Mouse (Mus musculus) C2C12 (cell line): ENCODE measurements at regions not wholly inside any gene's neighbourhood (a gene's known extent, or its start where the extent isn't known, plus 50 kb on each side); places are given as distances from the start of the nearest gene placed in this dataset.

Source experiments
- H3K27me3 ChIP-seq: one replicate; pipeline ENCODE4 v1.6.1; 2011; ENCODE audit not compliant: control insufficient read depth, insufficient read depth, insufficient read length
- H3K36me3 ChIP-seq: one replicate; pipeline ENCODE4 v1.6.1; 2011; ENCODE audit not compliant: control insufficient read depth, insufficient read depth
- H3K4me3 ChIP-seq: one replicate; pipeline ENCODE4 v1.5.1; 2011; ENCODE audit warnings: mild to moderate bottlenecking, control low read depth; ENCODE audit not compliant: poor library complexity, insufficient read depth, severe bottlenecking
- H3K79me2 ChIP-seq: one replicate; pipeline ENCODE4 v1.6.1; 2011; ENCODE audit not compliant: control insufficient read depth, insufficient read depth
- H3K79me3 ChIP-seq: one replicate; pipeline ENCODE4 v1.6.1; 2011; ENCODE audit warnings: low read depth, control low read depth
- H3ac ChIP-seq: one replicate; pipeline ENCODE3; 2011; ENCODE audit warnings: low read depth; ENCODE audit not compliant: control insufficient read depth, insufficient read length
- CEBPB ChIP-seq: IDR thresholded peaks from one replicate; pipeline ENCODE4 v1.6.1; 2011; ENCODE audit warnings: low read depth, mild to moderate bottlenecking, control low read depth, moderate library complexity
- CTCF ChIP-seq: IDR thresholded peaks from one replicate; pipeline ENCODE4 v1.5.1; 2011; ENCODE audit not compliant: control insufficient read depth, insufficient read depth, insufficient read length
- FOSL1 ChIP-seq: IDR thresholded peaks from one replicate; pipeline ENCODE4 v1.8.0; 2011; ENCODE audit warnings: mild to moderate bottlenecking, low read length; ENCODE audit not compliant: poor library complexity, insufficient read depth, severe bottlenecking
- MAX ChIP-seq: IDR thresholded peaks from one replicate; pipeline ENCODE4 v1.6.1; 2011; ENCODE audit warnings: mild to moderate bottlenecking, control low read depth
- MYOD1 ChIP-seq: IDR thresholded peaks from one replicate; pipeline ENCODE4 v1.6.1; 2011; ENCODE audit warnings: low read depth; ENCODE audit not compliant: control insufficient read depth, insufficient read length
- MYOG ChIP-seq: IDR thresholded peaks from one replicate; pipeline ENCODE4 v1.6.1; 2011; ENCODE audit not compliant: control insufficient read depth, insufficient read length; ENCODE audit errors: extremely low read depth
- USF1 ChIP-seq: IDR thresholded peaks from one replicate; pipeline ENCODE4 v1.6.1; 2011; ENCODE audit warnings: low read depth, mild to moderate bottlenecking, control low read depth, moderate library complexity

DNA sequence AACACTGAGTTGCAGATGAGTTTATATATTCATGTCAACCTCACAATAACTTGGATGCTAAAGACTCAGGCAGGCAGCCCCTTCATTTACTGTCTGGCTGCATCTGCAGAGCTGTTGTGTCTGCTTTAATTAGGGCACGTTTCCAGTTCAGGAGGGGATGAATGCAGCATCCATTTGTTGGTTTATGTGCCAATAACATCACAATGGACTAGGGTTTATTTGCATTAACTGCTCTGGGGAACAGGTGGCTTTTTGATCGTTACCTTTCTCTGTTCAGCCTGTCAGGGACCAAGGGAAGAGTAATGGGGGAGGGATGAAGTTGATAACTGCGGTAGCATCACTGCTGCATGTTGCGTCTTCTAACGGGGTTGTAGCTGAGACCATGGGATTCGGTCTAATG lies 425.3 kb upstream of the Stxbp6 start:
- H3K27me3 ChIP-seq: no peaks in the 10 kb centered on the region
- no peak for TF ChIP-seq CEBPB
- no peak for TF ChIP-seq FOSL1
- no peak for TF ChIP-seq CTCF
- no peak for TF ChIP-seq USF1
- no peak for TF ChIP-seq MYOD1
- no peak for TF ChIP-seq MYOG
- TF ChIP-seq MAX: no peak
- no peaks in the 10 kb centered on the region for H3K79me2 ChIP-seq
- H3ac ChIP-seq: no peak overlapping the region
- no peaks in the 10 kb centered on the region for H3K36me3 ChIP-seq
- H3K4me3 ChIP-seq: no peak overlapping the region
- no peaks in the 10 kb centered on the region for H3K79me3 ChIP-seq

DNA sequence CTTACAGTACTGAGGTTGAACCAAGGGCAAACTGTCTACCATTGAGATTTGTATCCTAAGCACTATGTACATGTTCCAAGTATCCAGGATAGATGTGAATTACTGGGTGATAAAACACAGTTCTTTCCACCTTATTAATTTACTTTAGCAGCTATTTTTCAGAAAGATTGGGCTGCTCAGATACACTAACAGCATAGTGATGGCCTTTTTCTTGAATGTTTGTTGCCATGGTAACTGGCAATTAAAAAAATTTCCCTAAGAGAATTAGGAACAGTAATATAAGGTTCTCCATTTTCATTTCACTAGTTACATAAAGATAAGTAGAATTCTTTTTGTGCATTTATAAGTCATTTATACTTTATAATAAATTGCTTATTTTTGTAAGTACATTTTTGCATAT lies 423.7 kb upstream of the Stxbp6 start:
- Histone ChIP-seq H3K79me3 (no peaks in the 10 kb centered on the region), H3ac (no peak overlapping the region), H3K4me3 (no peak overlapping the region), H3K36me3 (no peaks in the 10 kb centered on the region), H3K79me2 (no peaks in the 10 kb centered on the region), H3K27me3 (no peaks in the 10 kb centered on the region)
- TF ChIP-seq CEBPB (no peak), MYOD1 (no peak), CTCF (no peak), FOSL1 (no peak), MYOG (no peak), USF1 (no peak), MAX (no peak)

DNA sequence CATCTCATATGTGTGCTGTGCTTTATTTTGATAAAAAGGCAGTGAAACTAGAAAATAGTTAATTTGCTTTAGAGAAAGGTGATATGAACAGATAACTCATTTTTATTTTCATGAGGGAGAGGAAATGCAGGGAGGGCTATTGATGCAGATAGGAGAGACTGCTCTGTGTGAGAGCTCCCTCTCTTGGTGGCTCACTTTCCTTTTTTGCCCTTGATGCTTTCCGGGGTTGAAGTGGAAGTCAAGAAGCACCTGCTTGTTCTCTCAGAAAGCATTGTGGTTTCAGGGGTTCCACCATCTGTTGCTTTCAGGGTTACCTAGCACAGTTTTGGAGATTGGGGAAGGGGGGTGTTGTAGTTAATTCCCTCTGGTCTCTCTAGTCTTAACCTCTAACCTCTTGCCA lies 414.5 kb upstream of the Stxbp6 start:
- no peak for TF ChIP-seq MAX
- no peak for TF ChIP-seq CTCF
- TF ChIP-seq MYOG: no peak
- TF ChIP-seq USF1: no peak
- no peak for TF ChIP-seq CEBPB
- no peak for TF ChIP-seq FOSL1
- no peak for TF ChIP-seq MYOD1
- no peak overlapping the region for H3K4me3 ChIP-seq
- H3ac ChIP-seq: no peak overlapping the region
- H3K79me2 ChIP-seq: no peaks in the 10 kb centered on the region
- H3K36me3 ChIP-seq: no peaks in the 10 kb centered on the region
- H3K27me3 ChIP-seq: no peaks in the 10 kb centered on the region
- H3K79me3 ChIP-seq: no peaks in the 10 kb centered on the region

DNA sequence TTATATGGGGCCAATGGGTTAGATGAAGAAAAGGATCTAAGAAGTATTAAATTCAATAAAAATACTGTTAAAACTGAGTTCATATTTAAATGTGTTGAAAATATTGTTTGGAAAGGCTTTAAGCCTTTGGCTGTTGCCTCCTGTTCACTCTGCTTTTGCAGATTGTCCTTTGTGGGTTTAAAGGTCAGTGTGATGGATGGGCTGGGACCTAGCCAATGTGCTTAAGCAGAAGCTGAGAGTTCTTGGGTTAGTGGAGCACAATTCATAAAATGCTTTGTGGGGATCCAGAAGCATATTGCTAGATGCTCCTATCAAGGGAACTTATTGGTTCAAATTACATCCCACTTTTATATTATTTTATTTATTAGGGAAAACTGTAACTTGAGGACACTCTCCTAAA lies 402.4 kb upstream of the Stxbp6 start:
- Histone ChIP-seq H3K36me3 (no peaks in the 10 kb centered on the region), H3K4me3 (no peak overlapping the region), H3ac (no peak overlapping the region), H3K27me3 (no peaks in the 10 kb centered on the region), H3K79me2 (no peaks in the 10 kb centered on the region), H3K79me3 (no peaks in the 10 kb centered on the region)
- TF ChIP-seq CTCF: no peak
- TF ChIP-seq FOSL1: no peak
- TF ChIP-seq CEBPB: no peak
- TF ChIP-seq USF1: no peak
- no peak for TF ChIP-seq MYOG
- TF ChIP-seq MYOD1: no peak
- no peak for TF ChIP-seq MAX

DNA sequence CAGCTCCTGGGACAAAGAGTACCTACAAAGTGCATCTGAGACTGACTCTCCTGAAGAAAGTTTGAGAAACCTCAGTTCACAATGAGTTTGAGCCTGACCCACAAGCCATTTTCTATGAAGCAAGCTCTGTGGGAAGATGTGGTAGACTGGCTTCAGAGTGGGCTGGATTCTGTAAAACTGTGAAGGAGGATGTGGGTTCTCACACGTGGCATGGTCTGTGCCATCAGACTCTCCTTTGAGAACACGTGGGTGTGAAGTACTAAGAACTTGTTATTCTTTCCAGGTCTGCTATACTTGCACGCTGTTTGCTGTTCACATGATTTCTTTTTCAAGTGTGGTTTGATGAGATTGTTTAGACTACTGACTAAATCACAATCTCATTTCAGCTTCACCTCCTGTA lies 393.6 kb upstream of the Stxbp6 start:
- TF ChIP-seq USF1 (no peak), CEBPB (no peak), CTCF (no peak), FOSL1 (no peak), MAX (no peak), MYOD1 (no peak), MYOG (no peak)
- H3K27me3 ChIP-seq: no peaks in the 10 kb centered on the region
- no peaks in the 10 kb centered on the region for H3K79me2 ChIP-seq
- no peaks in the 10 kb centered on the region for H3K36me3 ChIP-seq
- H3K79me3 ChIP-seq: no peaks in the 10 kb centered on the region
- no peak overlapping the region for H3ac ChIP-seq
- no peak overlapping the region for H3K4me3 ChIP-seq

DNA sequence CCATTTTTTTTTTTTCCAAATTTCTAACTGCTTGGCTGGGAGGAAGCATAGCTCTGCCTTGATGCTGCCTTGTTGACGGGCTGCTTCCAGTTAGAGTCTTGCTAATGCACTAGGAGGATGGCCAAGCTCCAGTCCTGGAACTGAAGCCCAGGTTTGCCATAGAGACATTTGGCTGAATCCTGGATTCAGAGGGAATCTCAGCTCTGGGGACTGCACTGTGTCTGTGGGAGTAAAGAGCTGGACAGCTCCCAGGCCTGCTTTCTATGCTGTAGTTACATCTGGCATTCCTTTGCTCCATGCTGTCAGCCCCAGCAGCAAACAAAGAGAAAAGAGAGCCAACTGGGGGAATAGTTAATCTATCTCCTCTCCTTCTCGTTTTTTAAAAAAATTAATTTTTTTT lies 392.5 kb upstream of the Stxbp6 start:
- H3K79me3 ChIP-seq: no peaks in the 10 kb centered on the region
- TF ChIP-seq MYOG (no peak), CTCF (no peak), MYOD1 (no peak)

More for the DNA sequence above, 392.5 kb upstream of the Stxbp6 start:
- Histone ChIP-seq H3ac (no peak overlapping the region), H3K36me3 (no peaks in the 10 kb centered on the region), H3K27me3 (no peaks in the 10 kb centered on the region), H3K4me3 (no peak overlapping the region), H3K79me2 (no peaks in the 10 kb centered on the region)
